Mouse (Mus musculus): ENCODE data around the gene Tnn.

The Tnn gene

DNA sequence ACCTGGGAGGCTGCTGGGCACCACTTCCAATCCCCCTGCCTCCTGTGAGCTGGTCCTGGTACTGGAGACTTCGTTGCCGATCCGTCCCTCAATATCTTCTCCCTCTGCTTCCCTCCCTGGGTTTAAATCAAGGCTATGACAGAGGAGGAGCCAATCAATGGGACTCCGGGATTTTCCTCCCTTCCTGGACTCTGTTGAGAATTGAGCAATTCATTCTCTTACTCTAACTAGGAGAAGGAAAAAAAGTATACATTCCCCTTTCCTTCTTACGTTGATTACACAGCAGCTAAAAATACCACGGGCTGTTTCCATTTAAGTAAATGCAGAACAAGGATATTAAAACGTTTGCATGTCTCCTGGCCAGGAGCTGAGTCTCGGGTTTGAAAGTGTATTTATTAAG, at the start of gene Tnn:
TSS of gene Tnn (minus strand) at position 101 of the 400 bp plus-strand sequence.
- no peak for DNase-seq

DNA sequence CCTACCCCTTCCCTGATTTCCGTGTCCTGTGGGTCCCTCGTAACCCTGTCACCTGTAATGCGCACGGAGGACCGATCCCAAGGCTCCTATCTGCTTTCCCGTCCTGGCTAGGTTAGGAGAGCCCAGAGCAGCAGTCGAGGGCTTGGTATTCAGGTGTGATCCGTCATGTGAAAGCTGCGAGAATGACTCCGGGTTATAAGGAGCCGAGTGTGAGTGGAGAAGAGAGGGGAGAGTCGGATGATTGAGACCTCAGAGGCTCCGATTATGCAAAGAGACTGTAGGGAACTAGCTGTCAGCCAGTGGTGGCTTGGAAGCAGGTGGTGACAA, 41.9 kb upstream of the Tnn start:
- no peak for DNase-seq

DNA sequence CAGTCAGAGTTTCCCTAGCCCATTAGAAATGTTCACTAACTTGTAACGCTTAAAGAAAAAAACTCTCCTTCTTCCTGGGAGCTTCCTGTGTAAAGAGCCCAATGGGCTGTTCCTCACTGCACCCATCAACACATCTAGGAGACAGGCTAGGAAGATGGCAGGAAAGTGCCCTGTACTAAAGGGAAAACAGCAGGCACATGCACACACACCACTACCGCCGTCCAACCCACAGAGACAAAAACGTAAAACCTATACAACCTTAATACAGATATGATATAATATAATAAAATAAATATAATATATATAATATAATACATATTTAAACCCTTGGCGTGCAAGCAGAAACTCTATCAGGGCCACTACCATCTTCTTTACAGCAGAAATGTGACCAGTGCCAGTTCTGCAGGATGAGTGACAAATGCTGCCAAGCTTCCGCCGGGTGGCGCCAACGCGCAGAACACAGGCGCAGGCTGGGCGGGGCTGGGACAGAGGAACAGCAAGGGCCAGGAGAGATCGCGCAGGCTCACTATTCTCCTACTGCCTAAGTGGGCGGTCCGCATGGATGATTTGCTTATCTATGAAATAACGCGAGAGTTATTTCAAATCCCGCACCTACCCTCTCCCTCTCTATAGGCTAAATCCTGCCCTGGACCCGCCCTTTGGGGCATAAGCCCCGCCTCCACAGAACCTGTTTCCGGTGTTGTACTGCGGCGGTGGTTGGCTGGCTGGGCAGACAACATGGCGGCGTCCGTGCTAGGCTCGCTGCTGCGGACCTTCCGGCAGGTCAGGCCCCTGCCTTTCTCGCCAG, 41.4 kb upstream of the Tnn start, which contains the start of gene Mrps14:
TSS of gene Mrps14 (plus strand) at position 687 of the 808 bp plus-strand sequence.
- DNase-seq, result peak; percentile 97

DNA sequence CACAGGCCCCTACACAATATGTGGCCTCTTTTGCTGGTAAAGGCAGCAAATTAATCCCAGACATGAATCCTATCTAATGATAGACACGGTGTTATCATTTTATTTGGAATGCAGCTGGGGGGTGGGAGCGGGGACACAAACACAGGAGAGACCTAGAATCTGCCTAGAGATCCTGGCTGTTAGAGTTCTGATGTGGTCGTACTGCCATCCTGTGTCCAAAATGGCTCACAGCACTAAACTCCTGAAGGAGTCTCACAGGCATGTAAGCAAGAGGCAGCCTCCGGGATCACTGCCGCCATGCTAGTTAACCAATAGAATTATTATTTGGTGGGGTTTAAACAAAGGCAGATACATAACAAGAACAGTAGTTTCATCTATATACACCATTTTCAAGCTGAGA, 31.1 kb upstream of the Tnn start:
- no peak for DNase-seq

DNA sequence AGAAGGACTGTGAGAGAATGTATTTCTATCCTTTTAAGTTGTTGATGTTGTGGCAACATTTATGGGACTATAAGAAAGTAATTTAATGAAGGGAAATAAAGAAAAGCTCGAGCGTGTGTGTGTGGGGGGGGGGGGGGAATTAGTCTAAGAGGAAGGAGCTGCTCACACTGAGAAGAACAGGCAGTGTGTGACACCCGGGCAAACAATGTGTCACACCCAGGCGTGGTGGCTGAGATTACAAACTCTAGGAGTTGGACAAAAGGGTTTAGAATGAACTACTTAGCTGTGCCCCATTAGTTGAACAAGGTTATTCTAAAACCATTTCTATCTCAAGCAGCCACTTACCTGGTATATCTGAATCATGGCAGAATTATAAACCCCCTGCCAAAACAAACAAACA, 27.8 kb upstream of the Tnn start:
- DNase-seq, result no peak

DNA sequence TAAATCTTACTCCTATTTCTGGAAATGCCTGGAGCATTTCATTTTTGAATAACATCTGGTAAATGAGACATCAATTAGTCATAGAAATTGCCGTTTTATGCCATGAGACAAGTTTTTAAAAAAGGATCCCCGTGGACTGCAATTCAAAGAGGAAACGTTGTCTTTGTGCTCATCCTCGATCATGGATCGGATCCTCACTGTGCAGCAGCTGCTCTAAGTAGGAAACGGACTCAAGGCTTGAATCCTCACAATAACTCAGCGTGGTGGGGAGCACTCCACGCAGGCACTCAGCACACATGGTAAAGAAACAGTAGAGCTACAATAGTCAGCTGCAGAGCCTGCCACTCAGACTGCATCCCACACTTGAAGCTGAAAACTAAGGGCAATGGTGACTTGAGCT, 23.5 kb upstream of the Tnn start:
- DNase-seq, result no peak

- no peak for DNase-seq
Observed at GRCm38 (mm10) chr1:160166600-160166999, 13.2 kb upstream of the Tnn start.

GRCm38 (mm10) chr1:160158190-160158589, 4.8 kb upstream of the Tnn start:
- DNase-seq, result no peak

DNA sequence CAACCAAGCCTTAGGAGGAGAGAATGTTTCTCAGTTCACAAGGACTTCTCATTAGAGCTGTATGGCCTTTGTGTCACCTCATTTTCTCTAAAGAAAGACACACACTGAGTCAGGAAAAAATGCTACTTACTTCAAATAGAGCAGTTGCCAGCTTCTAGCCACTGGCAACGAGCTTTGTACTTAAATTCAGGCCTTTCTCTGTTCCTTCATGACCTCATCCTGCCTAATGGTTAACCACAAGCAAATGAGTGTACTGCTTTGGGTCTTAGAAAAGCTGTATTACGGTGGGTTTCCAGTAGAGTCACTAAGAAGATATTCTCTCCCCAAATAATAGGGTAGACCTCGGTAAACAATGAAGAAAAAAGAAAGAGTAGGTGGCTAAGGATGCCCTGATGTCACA, 2.7 kb downstream of the Tnn start:
- DNase-seq, result no peak

- DNase-seq, result no peak
Observed at GRCm38 (mm10) chr1:160149291-160149906, 4.0 kb downstream of the Tnn start.

DNA sequence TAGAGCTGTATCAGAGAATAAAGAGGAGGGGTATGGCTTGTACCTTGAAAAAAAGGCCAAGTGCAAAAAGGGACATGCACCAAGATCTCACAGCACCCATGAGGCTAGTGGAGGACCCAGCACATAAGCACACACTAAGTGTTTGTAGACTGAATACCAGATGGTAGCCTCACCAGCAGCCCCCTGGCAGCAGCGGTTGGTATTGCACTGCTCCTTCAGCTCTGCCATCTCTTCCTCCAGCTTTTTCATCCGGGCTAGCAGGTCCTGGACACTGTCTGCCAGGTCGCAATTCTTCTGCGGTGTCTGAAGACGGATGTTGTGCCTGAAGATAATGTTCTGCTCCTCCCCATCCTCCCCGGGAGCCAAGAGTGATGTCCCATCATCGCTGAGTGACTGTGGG, 6.1 kb downstream of the Tnn start:
- DNase-seq, result no peak

GRCm38 (mm10) chr1:160145606-160146005, 7.8 kb downstream of the Tnn start:
- no peak for DNase-seq

DNA sequence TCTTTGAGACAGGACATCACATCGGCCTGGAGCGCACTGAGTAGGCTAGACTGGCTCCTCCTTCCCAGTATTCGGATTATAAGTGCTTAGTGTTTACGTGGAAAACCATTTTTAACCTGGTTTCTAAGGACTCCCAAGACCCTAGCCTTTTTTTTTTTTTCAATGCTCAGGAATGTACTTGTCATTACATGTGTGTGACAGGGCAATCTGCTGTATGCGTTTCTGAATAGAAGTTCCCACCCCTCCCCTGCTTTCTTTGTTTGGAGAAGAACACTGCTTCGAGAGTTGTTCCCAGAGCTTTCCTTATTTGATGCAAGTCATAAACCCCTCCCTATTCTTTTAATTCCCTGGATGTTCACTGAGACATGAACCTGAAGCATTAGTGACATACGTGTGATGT, 9.0 kb downstream of the Tnn start:
- no peak for DNase-seq

DNA sequence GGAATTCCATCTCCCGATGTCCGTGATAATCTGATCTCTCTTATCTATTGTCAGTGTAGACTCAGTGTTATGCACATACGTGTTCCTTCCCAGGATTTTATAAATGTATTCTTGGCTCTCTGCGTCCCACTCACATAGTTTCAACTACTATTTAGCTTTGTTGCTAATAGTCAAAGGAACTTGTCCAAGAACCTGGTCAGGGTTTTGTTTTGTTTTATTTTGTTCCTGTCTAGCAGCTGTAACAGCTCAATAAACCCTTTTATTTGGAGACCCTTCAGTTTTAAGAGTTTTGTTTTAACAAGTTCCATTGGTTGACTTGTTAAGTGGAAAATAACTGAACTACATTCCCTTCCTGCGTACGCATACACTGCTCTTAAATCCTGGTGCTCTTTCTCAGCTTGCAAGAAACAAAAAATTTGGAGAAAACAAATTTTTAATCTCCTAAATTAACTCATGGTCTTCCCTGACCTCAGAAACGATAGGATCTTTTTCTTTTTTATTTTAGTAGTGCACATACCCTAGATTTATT, 17.0 kb downstream of the Tnn start:
- DNase-seq, result no peak

- DNase-seq, result no peak
Observed at GRCm38 (mm10) chr1:160133464-160134079, 19.8 kb downstream of the Tnn start.

DNA sequence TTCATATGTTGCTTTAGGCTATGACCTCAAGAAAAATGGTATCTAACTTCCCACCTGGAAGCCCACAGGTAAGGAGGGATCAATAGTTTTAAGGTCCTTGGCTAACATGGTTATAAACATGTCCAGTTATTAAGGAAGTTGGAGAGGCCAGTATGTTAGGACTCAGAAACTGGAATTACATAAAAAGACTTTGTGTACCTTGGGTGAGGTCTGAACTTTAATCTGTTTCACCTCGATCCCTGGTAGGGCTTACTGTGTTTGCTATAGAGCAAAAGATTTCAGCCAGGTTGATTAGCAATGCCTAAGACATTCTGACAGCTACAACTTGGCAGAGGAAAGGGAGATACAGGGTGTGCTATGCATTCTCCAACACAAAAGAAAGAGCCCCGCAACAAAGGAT, 29.4 kb downstream of the Tnn start:
- no peak for DNase-seq

GRCm38 (mm10) chr1:160108604-160109003, 44.8 kb downstream of the Tnn start:
- no peak for DNase-seq

- no peak for DNase-seq
Observed at GRCm38 (mm10) chr1:160105426-160105825, 48.0 kb downstream of the Tnn start.

DNA sequence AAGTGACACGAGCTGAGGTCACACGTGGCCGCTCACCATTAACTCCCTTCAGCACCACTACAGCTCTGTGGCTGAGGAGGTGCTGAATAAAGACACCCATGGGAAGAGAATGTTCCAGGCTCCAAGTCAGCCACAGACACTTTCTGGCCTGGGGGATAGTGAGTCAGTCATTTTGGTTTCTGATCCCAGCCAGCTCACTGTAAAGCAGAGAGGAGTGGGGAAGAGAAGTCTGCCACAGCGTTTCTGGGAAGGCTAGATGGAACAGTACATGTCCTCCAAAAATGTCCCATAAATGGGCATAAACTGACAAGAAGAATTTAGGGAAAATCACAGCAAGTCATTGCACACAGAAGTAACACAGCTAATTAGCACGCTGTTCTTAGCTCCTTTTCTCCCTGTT, 52.4 kb downstream of the Tnn start:
- DNase-seq, result no peak

GRCm38 (mm10) chr1:160099659-160100302, 53.6 kb downstream of the Tnn start:
- DNase-seq, result no peak

DNA sequence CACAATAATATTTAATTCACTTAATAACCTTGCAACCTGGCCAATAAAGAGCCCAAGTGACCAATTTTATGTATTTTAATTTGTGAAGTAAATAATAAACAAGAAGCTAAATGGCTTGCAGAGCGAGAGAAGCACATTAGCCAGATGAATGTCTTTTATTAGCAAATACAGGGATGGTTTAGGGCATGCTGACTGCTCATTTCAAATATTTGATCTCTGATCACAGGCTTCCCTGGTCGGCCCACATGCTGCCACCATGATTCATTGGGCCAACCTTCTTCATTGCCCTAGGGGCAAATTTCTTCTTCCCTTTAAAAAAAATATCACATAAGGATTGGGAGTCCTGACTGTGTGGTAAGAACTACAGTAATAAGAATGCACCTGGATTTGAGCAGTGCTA, 66.7 kb downstream of the Tnn start:
- no peak for DNase-seq

DNA sequence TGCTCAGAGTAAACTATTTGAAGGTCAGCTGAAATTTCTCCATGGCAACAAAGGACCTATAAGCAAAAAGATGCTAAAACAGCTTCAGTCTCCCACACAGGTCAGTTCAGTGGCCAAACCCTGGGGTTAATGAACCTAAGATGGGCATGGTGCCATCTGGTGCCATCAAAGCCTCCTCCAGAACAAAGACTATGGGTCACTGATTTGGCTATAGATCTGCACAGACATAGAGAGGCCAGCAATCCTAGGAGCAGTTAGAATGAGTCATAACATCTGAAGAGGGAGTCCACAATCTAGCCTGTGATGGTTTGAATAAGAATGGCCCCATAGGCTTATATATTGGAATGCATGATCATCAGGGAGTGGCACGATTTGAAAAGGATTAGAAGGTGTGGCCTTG, 69.1 kb downstream of the Tnn start:
- no peak for DNase-seq

GRCm38 (mm10) chr1:160082647-160083046, 70.7 kb downstream of the Tnn start:
- no peak for DNase-seq

All from cerebellum, adult 11 months (tissue).